Mouse (Mus musculus) myocyte (in vitro differentiated cells): Measurements from ENCODE around the gene Unc5b.

Experiments used
- E2F4 ChIP-seq: IDR thresholded peaks from one replicate; pipeline ENCODE4 v1.6.1; 2011; ENCODE audit warnings: mild to moderate bottlenecking, control low read depth, moderate library complexity; ENCODE audit not compliant: insufficient read depth
- MYOG ChIP-seq, 3 experiments: IDR thresholded peaks; one replicate each; pipeline ENCODE4 v1.6.1; 2011; ENCODE audit warnings: control low read depth in 2 of 3, low read depth in 2 of 3, mild to moderate bottlenecking in 2 of 3; ENCODE audit not compliant: insufficient read length in 2 of 3, control insufficient read depth in 1 of 3, insufficient read depth in 1 of 3
- POLR2A ChIP-seq: IDR thresholded peaks from one replicate; pipeline ENCODE4 v1.6.1; 2011; ENCODE audit warnings: low read depth, mild to moderate bottlenecking, control low read depth, moderate library complexity; ENCODE audit not compliant: insufficient read length
- USF1 ChIP-seq: IDR thresholded peaks from one replicate; pipeline ENCODE4 v1.6.1; 2011; ENCODE audit warnings: low read depth, mild to moderate bottlenecking, control low read depth, moderate library complexity

GRCm38 (mm10) chr10:60783608-60784007 is 47.8 kb downstream of the Unc5b start:
- TF ChIP-seq POLR2A (no peak), USF1 (no peak), E2F4 (no peak), MYOG (IDR thresholded peaks at IDR 0.05; ENCODE audit: control insufficient read depth in 1 of 3, insufficient read depth in 1 of 3, insufficient read length in 2 of 3, low read depth in 2 of 3) (no peak)
